In genomic region chr4:73599248-73599647, GRCm38 (mm10) we compare ENCODE assay signal across 10 mouse cellular contexts. TPM values are rescaled to one million over a fixed set of nuclear protein-coding genes. Genes with fewer than 3 reads are reported as not detected.
DNase-seq lines count a peak whose midpoint lies in the region; ATAC-seq lines count a peak whose summit lies in the region.
"Had no signal": no experiment of that assay in that cellular context is flagged by ENCODE, and none has a peak within 500 bp of the region (broad histone marks: within the 10 kb centered on the region; RNA-seq: fewer than 3 reads in every experiment).

No protein-coding gene starts in this region.

- H3K27me3 ChIP-seq in forebrain, embryonic 11.5 days (ENCODE audit: control insufficient read depth, insufficient read depth, low read length), result no peaks in the 10 kb centered on the region
- no peaks in the 10 kb centered on the region for H3K27me3 ChIP-seq in forebrain, embryonic 10.5 days (ENCODE audit: poor library complexity, severe bottlenecking)

- DNase-seq in forebrain, embryonic 11.5 days (ENCODE audit: low spot score), result no peak
- DNase-seq in forebrain, embryonic 10.5 days (ENCODE audit: extremely low spot score, low spot score), result no peak
- peak; percentile 10 to 18 for DNase-seq in right cerebral cortex, adult 2 months (ENCODE audit: low spot score in 2 of 2)
- no peak for DNase-seq in right cerebral cortex, postnatal 14 days
- peak; percentile 37 for DNase-seq in hindlimb bud, embryonic 11.5 days (ENCODE audit: extremely low spot score, low read depth, low spot score)
- DNase-seq in telencephalon, adult 2 months (ENCODE audit: low read depth, low spot score), result peak; percentile 28
- DNase-seq in urinary bladder, adult 18-20 months (ENCODE audit: low spot score in 2 of 2), result no peak
- no peak for DNase-seq in heart, postnatal 4 days

- H3K4me3 ChIP-seq in forebrain, embryonic 11.5 days (ENCODE audit: low read depth, low read length), result no peak overlapping the region
- H3K4me3 ChIP-seq in forebrain, embryonic 10.5 days, result no peak overlapping the region

- no peaks in the 10 kb centered on the region for H3K4me1 ChIP-seq in forebrain, embryonic 11.5 days (replicated peaks; ENCODE audit: control insufficient read depth, insufficient read depth, low read length)
- H3K4me1 ChIP-seq in forebrain, embryonic 10.5 days, result no peaks in the 10 kb centered on the region

- no peak overlapping the region for H3K9ac ChIP-seq in forebrain, embryonic 11.5 days (ENCODE audit: low read length)

- H3K9me3 ChIP-seq in forebrain, embryonic 11.5 days (ENCODE audit: control insufficient read depth, low read length), result no peaks in the 10 kb centered on the region
- no peaks in the 10 kb centered on the region for H3K9me3 ChIP-seq in forebrain, embryonic 10.5 days

- peak; percentile 87 for ATAC-seq in forebrain, embryonic 11.5 days (replicated peaks; ENCODE audit: low FRiP score)

- H3K27ac ChIP-seq in forebrain, embryonic 11.5 days (ENCODE audit: low read depth, low read length), result no peak overlapping the region
- no peak overlapping the region for H3K27ac ChIP-seq in forebrain, embryonic 10.5 days
- H3K27ac ChIP-seq: macrophage had no signal

- whole genome bisulfite sequencing in forebrain, embryonic 11.5 days, result 8% methylated on average over 3 of the region's 3 CpGs
- 10% methylated on average over 3 of the region's 3 CpGs for whole genome bisulfite sequencing in forebrain, embryonic 10.5 days

- no peaks in the 10 kb centered on the region for H3K36me3 ChIP-seq in forebrain, embryonic 11.5 days (ENCODE audit: control insufficient read depth, insufficient read depth, low read length)
- H3K36me3 ChIP-seq in forebrain, embryonic 10.5 days (replicated peaks), result no peaks in the 10 kb centered on the region
- H3K36me3 ChIP-seq: G1E had no signal

- no peak overlapping the region for H3K4me2 ChIP-seq in forebrain, embryonic 11.5 days (ENCODE audit: low read depth, low read length, severe bottlenecking)

RNA-seq across cellular contexts. Expression of gene Gm11238, which starts 8.4 kb away (rescaled TPM):
- polyA plus RNA-seq in forebrain, embryonic 11.5 days (2014; fragmentation: Nextera tagmentation; extraction: Ambion mirVana), result not detected in 2 replicates
- polyA plus RNA-seq in forebrain, embryonic 10.5 days (2016; fragmentation: Nextera tagmentation; extraction: Ambion mirVana), result not detected in 2 replicates
- not detected for total RNA-seq in heart, postnatal 4 days (2021)
- total RNA-seq: G1E had no signal
- polyA plus RNA-seq: G1E, macrophage had no signal

RNA-seq across cellular contexts. Expression of gene Gm11237, which starts 23.5 kb away (rescaled TPM):
- not detected in 2 replicates for polyA plus RNA-seq in forebrain, embryonic 11.5 days (2014; fragmentation: Nextera tagmentation; extraction: Ambion mirVana)
- polyA plus RNA-seq in forebrain, embryonic 10.5 days (2016; fragmentation: Nextera tagmentation; extraction: Ambion mirVana), result not detected in 2 replicates
- total RNA-seq in heart, postnatal 4 days (2021), result not detected
- total RNA-seq: G1E had no signal
- polyA plus RNA-seq: G1E, macrophage had no signal

RNA-seq across cellular contexts. Expression of gene Gm11236, which starts 38.7 kb away (rescaled TPM):
- not detected in 2 replicates for polyA plus RNA-seq in forebrain, embryonic 11.5 days (2014; fragmentation: Nextera tagmentation; extraction: Ambion mirVana)
- polyA plus RNA-seq in forebrain, embryonic 10.5 days (2016; fragmentation: Nextera tagmentation; extraction: Ambion mirVana), result not detected in 2 replicates
- total RNA-seq in heart, postnatal 4 days (2021), result not detected
- total RNA-seq: G1E had no signal
- polyA plus RNA-seq: G1E, macrophage had no signal

Comparison
In these comparisons a context has a peak if more than half of its experiments do, and no peak if none do; other contexts are left out.
1. DNase-seq: peak in right cerebral cortex, adult 2 months (2 of 2), hindlimb bud, embryonic 11.5 days (single experiment) and telencephalon, adult 2 months (single experiment); none in forebrain, embryonic 11.5 days (single experiment), forebrain, embryonic 10.5 days (single experiment), right cerebral cortex, postnatal 14 days (single experiment), urinary bladder, adult 18-20 months (0 of 2) and heart, postnatal 4 days (single experiment).